Comparison of ENCODE assay signal across 24 mouse cellular contexts in the genomic region with DNA sequence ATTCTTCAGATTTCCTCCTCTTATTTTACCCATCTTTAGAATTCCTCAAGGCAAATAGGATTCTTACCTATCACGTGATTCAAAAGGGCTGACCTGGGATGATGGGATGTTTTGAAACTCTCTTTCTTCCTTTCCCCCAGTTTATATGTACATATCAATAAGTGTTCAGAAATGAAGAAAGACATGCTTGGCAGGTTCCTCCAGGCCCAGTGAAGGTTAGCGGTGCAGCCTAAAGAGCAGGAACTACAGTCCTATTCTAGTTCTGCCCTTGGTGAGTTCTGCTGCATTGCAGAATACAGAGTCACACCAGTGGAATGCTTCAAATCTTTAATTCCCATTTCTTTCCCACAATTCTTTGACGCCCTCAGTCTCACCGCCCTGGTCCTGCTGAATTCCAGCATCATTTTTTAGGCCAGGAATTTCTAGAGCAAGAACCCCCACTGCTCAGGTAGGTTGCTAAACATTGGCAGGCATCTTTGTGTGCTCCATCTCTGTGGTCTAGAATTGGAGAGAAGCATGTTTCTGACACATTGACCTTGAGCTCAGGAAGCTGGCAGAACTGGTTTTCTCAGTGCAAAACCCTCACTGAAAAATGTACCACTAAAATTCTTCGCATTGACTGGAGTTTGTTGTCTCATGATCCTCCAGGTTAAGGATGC. TPM values are rescaled to one million over a fixed set of nuclear protein-coding genes. Genes with fewer than 3 reads are reported as not detected.
A peak's percentile ranks its signal among the peaks of the same experiment; 100 is the strongest.
DNase-seq lines count a peak whose midpoint lies in the region; ATAC-seq and TF ChIP-seq lines count a peak whose summit lies in the region.
"Had no signal": no experiment of that assay in that cellular context is flagged by ENCODE, and none has a peak within 500 bp of the region (broad histone marks: within the 10 kb centered on the region; RNA-seq: fewer than 3 reads in every experiment).

No protein-coding gene starts in this region.

- 0 out of 2 replicates have a peak, but pooled peaks cover 4% of the 10 kb centered on the region for H3K4me1 ChIP-seq in lung, embryonic 14.5 days (ENCODE audit: insufficient read depth)
- H3K4me1 ChIP-seq in lung, adult 2 months (ENCODE audit: control insufficient read depth, insufficient read depth, low read length), result no peaks in the 10 kb centered on the region; the same call in none of the 2 replicates
- H3K4me1 ChIP-seq: forebrain, embryonic 13.5 days; liver, embryonic 15.5 days; midbrain, embryonic 12.5 days; neural tube, embryonic 12.5 days had no signal

- no peak overlapping the region for H3K4me3 ChIP-seq in lung, embryonic 14.5 days (ENCODE audit: low read depth, low read length)
- no peak overlapping the region for H3K4me3 ChIP-seq in lung, adult 2 months (replicated peaks; ENCODE audit: extremely low read depth, low read depth, low read length)
- H3K4me3 ChIP-seq: forebrain, embryonic 13.5 days; heart, embryonic 13.5 days; liver, embryonic 15.5 days; megakaryocyte, embryonic 14.5 days; midbrain, embryonic 12.5 days; myocyte; neural tube, embryonic 12.5 days had no signal

- H3K9ac ChIP-seq in lung, embryonic 14.5 days, result no peak overlapping the region
- H3K9ac ChIP-seq: forebrain, embryonic 13.5 days; heart, embryonic 13.5 days; hindbrain, embryonic 14.5 days; liver, embryonic 15.5 days; midbrain, embryonic 12.5 days; neural tube, embryonic 12.5 days had no signal

- H3K9me3 ChIP-seq in lung, embryonic 14.5 days (ENCODE audit: low read depth, low read length), result no peaks in the 10 kb centered on the region
- H3K9me3 ChIP-seq: forebrain, embryonic 13.5 days; heart, embryonic 13.5 days; liver, embryonic 15.5 days; megakaryocyte, embryonic 14.5 days; midbrain, embryonic 12.5 days; neural tube, embryonic 12.5 days had no signal

- no peak for TF ChIP-seq POLR2A in lung, adult 2 months (IDR thresholded peaks at IDR 0.05; ENCODE audit: borderline replicate concordance, extremely low read depth, low read depth, low read length)

- H3K27ac ChIP-seq in lung, embryonic 14.5 days (ENCODE audit: low read depth), result no peak overlapping the region
- H3K27ac ChIP-seq: forebrain, embryonic 13.5 days; hindbrain, embryonic 14.5 days; liver, embryonic 15.5 days; midbrain, embryonic 12.5 days; neural tube, embryonic 12.5 days had no signal

- no peaks in the 10 kb centered on the region for H3K36me3 ChIP-seq in lung, embryonic 14.5 days (ENCODE audit: insufficient read depth)
- H3K36me3 ChIP-seq: heart, embryonic 13.5 days; liver, embryonic 15.5 days; midbrain, embryonic 12.5 days; neural tube, embryonic 12.5 days had no signal

- no peak for TF ChIP-seq CTCF in lung, embryonic 14.5 days (IDR thresholded peaks at IDR 0.05; ENCODE audit: low read depth)
- no peak for TF ChIP-seq CTCF in lung, adult 2 months (IDR thresholded peaks at IDR 0.05; ENCODE audit: insufficient read depth, low read length)

- H3K4me2 ChIP-seq in lung, embryonic 14.5 days, result no peak overlapping the region
- H3K4me2 ChIP-seq: forebrain, embryonic 13.5 days; heart, embryonic 13.5 days; hindbrain, embryonic 14.5 days; liver, embryonic 15.5 days; midbrain, embryonic 12.5 days; neural tube, embryonic 12.5 days had no signal

- WGBS in lung, embryonic 14.5 days, result 60% methylated on average over 5 of the region's 5 CpGs
- 69% methylated on average over 5 of the region's 5 CpGs for WGBS in lung, adult 2 months

- ATAC-seq in lung, embryonic 14.5 days (ENCODE audit: insufficient read depth), result no peak
- ATAC-seq: forebrain, embryonic 13.5 days; intestine, postnatal 0 days had no signal

- H3K27me3 ChIP-seq in lung, embryonic 14.5 days (ENCODE audit: insufficient read depth, low read length), result no peaks in the 10 kb centered on the region
- H3K27me3 ChIP-seq: forebrain, embryonic 13.5 days; heart, embryonic 13.5 days; liver, embryonic 15.5 days; megakaryocyte, embryonic 14.5 days; midbrain, embryonic 12.5 days; neural tube, embryonic 12.5 days had no signal

- peak; percentile 23 for DNase-seq in kidney, adult 18-20 months
- no peak for DNase-seq in kidney, postnatal 10 days
- DNase-seq in lung, embryonic 14.5 days, result peak; percentile 15
- DNase-seq in lung, adult 2 months, result no peak
- peak; percentile 40 for DNase-seq in urinary bladder, postnatal 25 days (ENCODE audit: low spot score)
- no peak for DNase-seq in urinary bladder, adult 2 months (ENCODE audit: low spot score)
- DNase-seq in embryo, embryonic 10 days (ENCODE audit: low spot score), result no peak
- DNase-seq: adrenal gland, postnatal 25 days; cerebellum, adult 18-20 months; cerebellum, postnatal 10 days; gastrocnemius, postnatal 10 days; heart, postnatal 10 days; lung, postnatal 14 days; right cerebral cortex, adult 18-20 months; spleen, adult 18-20 months had no signal

RNA-seq across cellular contexts. Expression of a gene that starts 45.9 kb away (rescaled TPM):
- polyA plus RNA-seq in lung, embryonic 14.5 days (2014; fragmentation: Nextera tagmentation; extraction: Ambion mirVana), result 3.7 and 4.0 TPM in 2 replicates
- 7.6 and 14.0 TPM in 2 replicates for polyA plus RNA-seq in lung, adult 2 months (2012; rRNA removed)
- 90.2 and 106 TPM in 2 replicates for polyA plus RNA-seq in urinary bladder, adult 2 months (2012; rRNA removed)

Comparison
In these comparisons a context has a peak if more than half of its experiments do, and no peak if none do; other contexts are left out.
1. DNase-seq: peak in kidney, adult 18-20 months (single experiment), lung, embryonic 14.5 days (single experiment) and urinary bladder, postnatal 25 days (single experiment); none in kidney, postnatal 10 days (single experiment), lung, adult 2 months (single experiment), urinary bladder, adult 2 months (single experiment) and embryo, embryonic 10 days (single experiment).